Mouse (Mus musculus) bone marrow, adult 2 months (tissue): ENCODE results near the gene Dhx36.

Experiments used
- CTCF ChIP-seq: fragments of 200-500 bp; IDR thresholded peaks from 2 replicates; pipeline ENCODE4 v1.5.1; 2011; ENCODE audit warnings: low read length, control low read depth; ENCODE audit not compliant: control insufficient read depth, insufficient read depth
- POLR2A ChIP-seq: fragments of 200-500 bp; IDR thresholded peaks from 2 replicates; pipeline ENCODE4 v1.6.1; 2011; ENCODE audit warnings: low read depth, mild to moderate bottlenecking, control low read depth, low read length, borderline replicate concordance; ENCODE audit not compliant: control insufficient read depth

- TF ChIP-seq POLR2A (peak; percentile 56; the same call in 1 of the 2 replicates), CTCF (no peak)
Measured at GRCm38 (mm10) chr3:62506488-62507205, at the start of gene Dhx36.
